Mouse (Mus musculus) hindbrain, embryonic 14.5 days (tissue): ENCODE measurements around the gene Acsl6. TPM values are rescaled to one million over a fixed set of nuclear protein-coding genes. Genes with fewer than 3 reads are reported as not detected.

Experiments used
- ATAC-seq: fragments of 200-750 bp; cut with Nextera tagmentation; 2 replicates; pipeline ENCODE4 v1.8.0; 2017; ENCODE audit warnings: moderate number of reproducible peaks, mild to moderate bottlenecking, moderate TSS enrichment, moderate library complexity; ENCODE audit not compliant: low FRiP score
- DNase-seq: peaks from one replicate; pipeline ENCODE4 v3.0.0-alpha.2; 2015; ENCODE audit warnings: low spot score
- H3K27ac ChIP-seq: fragments of 300-500 bp; sonication (generic); 2 replicates; pipeline ENCODE4 v1.5.1; 2014; ENCODE audit warnings: mild to moderate bottlenecking, moderate library complexity
- H3K27me3 ChIP-seq: fragments of 300-500 bp; sonication (generic); 2 replicates; pipeline ENCODE4 v1.6.1; 2014; ENCODE audit warnings: mild to moderate bottlenecking, low read length, mixed read lengths; ENCODE audit not compliant: control insufficient read depth, insufficient read depth
- H3K36me3 ChIP-seq: fragments of 300-500 bp; sonication (generic); replicated peaks from 2 replicates; pipeline ENCODE4 v1.6.1; 2014; ENCODE audit not compliant: control insufficient read depth, insufficient read depth
- H3K4me1 ChIP-seq: fragments of 300-500 bp; sonication (generic); replicated peaks from 2 replicates; pipeline ENCODE4 v1.6.1; 2014; ENCODE audit warnings: antibody characterized with exemption, low read length, mixed read lengths; ENCODE audit not compliant: control insufficient read depth, insufficient read depth
- H3K4me2 ChIP-seq: fragments of 300-500 bp; sonication (generic); replicated peaks from 2 replicates; pipeline ENCODE4 v1.6.1; 2014; ENCODE audit warnings: mild to moderate bottlenecking, moderate library complexity
- H3K4me3 ChIP-seq: fragments of 300-500 bp; sonication (generic); replicated peaks from 2 replicates; pipeline ENCODE4 v1.5.1; 2014; ENCODE audit warnings: mild to moderate bottlenecking, low read length
- H3K9ac ChIP-seq: fragments of 300-500 bp; sonication (generic); 2 replicates; pipeline ENCODE4 v1.6.1; 2014
- H3K9me3 ChIP-seq: fragments of 300-500 bp; sonication (generic); 2 replicates; pipeline ENCODE4 v1.6.1; 2016; ENCODE audit warnings: low read length; ENCODE audit not compliant: control insufficient read depth
- WGBS: fragments of 180-500 bp; shearing (Covaris S2); extraction: QIAGEN DNeasy Blood & Tissue Kit; methylation state at CpG from one replicate; pipeline ENCODE4 v1.1.7; 2014; 5-methylcytosine and 5-hydroxymethylcytosine counted together
- polyA plus RNA-seq: library from polyadenylated mRNA; unstranded; fragments of >200 nt; fragmentation: Nextera tagmentation; extraction: Ambion mirVana; gene quantifications from 2 replicates; pipeline ENCODE4 v1.2.1, GENCODE M21; 2014

Acsl6 gene
- polyA plus RNA-seq, 1 experiment from 2014 or later = 44.2 TPM

- Histone ChIP-seq H3K9ac (peak overlapping the region; percentile 92), H3K36me3 (no peaks in the 10 kb centered on the region), H3K27me3 (no peaks in the 10 kb centered on the region), H3K4me1 (peaks cover 14% of the 10 kb centered on the region), H3K9me3 (peaks cover under 1% of the 10 kb centered on the region; the same call in 1 of the 2 replicates), H3K4me2 (peak overlapping the region; percentile 68), H3K27ac (peak overlapping the region; percentile 94), H3K4me3 (peak overlapping the region; percentile 79)
- WGBS = 18% methylated on average over 6 of the region's 6 CpGs
- DNase-seq (peak; percentile 54), ATAC-seq (peak; percentile 18; the same call in 1 of the 2 replicates)
Measured at GRCm38 (mm10) chr11:54303076-54303727, 396 bp upstream of the Acsl6 start.

DNA sequence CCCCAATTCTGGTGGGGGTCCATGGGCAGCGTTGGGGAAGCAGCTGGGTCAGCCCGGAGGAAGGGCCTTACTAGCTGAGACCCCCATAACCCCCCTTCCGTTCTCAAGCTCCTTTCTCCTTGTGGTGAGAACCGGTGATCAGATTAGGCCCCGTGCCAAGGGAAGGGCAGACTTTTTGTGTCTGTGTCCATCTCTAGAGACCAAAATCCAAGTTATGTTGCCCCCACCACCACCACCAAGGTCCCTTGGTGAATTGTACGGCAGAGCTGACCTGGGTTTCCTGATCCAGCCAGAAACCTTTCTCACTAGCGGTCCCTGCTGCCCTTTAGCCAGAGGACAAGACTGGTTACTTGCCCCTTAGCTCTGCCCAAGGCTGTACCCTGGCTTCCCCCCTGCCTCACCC is 874 bp downstream of the Acsl6 start:
- DNase-seq (peak; percentile 61), ATAC-seq (peak; percentile 14; the same call in 1 of the 2 replicates)
- H3K36me3 ChIP-seq = no peaks in the 10 kb centered on the region
- H3K27me3 ChIP-seq = no peaks in the 10 kb centered on the region
- H3K27ac ChIP-seq = peak overlapping the region; percentile 94
- H3K4me2 ChIP-seq = peak overlapping the region; percentile 68
- H3K4me1 ChIP-seq = peaks cover 14% of the 10 kb centered on the region
- no peaks in the 10 kb centered on the region for H3K9me3 ChIP-seq
- H3K4me3 ChIP-seq = peak overlapping the region; percentile 79
- WGBS = 5% methylated on average over 7 of the region's 7 CpGs
- peak overlapping the region; percentile 92 for H3K9ac ChIP-seq

GRCm38 (mm10) chr11:54305331-54305730 is 1.7 kb downstream of the Acsl6 start:
- Histone ChIP-seq H3K4me3 (peak overlapping the region; percentile 79), H3K36me3 (no peaks in the 10 kb centered on the region), H3K4me2 (peak overlapping the region; percentile 68), H3K9me3 (no peaks in the 10 kb centered on the region), H3K27ac (peak overlapping the region; percentile 94; the same call in 1 of the 2 replicates), H3K4me1 (peaks cover 14% of the 10 kb centered on the region), H3K27me3 (no peaks in the 10 kb centered on the region), H3K9ac (peak overlapping the region; percentile 92)
- DNase-seq = no peak
- WGBS = 73% methylated on average over 3 of the region's 3 CpGs
- no peak for ATAC-seq

- no peak overlapping the region for H3K4me3 ChIP-seq
- H3K4me1 ChIP-seq = peaks cover 27% of the 10 kb centered on the region
- no peak overlapping the region for H3K9ac ChIP-seq
- DNase-seq (peak; percentile 59), ATAC-seq (no peak)
- H3K27me3 ChIP-seq = no peaks in the 10 kb centered on the region
- H3K36me3 ChIP-seq = no peaks in the 10 kb centered on the region
- H3K9me3 ChIP-seq = no peaks in the 10 kb centered on the region
- H3K27ac ChIP-seq = no peak overlapping the region
- WGBS = 80% methylated on average over 7 of the region's 7 CpGs
- H3K4me2 ChIP-seq = no peak overlapping the region
Measured at GRCm38 (mm10) chr11:54307139-54307816, 3.7 kb downstream of the Acsl6 start.

DNA sequence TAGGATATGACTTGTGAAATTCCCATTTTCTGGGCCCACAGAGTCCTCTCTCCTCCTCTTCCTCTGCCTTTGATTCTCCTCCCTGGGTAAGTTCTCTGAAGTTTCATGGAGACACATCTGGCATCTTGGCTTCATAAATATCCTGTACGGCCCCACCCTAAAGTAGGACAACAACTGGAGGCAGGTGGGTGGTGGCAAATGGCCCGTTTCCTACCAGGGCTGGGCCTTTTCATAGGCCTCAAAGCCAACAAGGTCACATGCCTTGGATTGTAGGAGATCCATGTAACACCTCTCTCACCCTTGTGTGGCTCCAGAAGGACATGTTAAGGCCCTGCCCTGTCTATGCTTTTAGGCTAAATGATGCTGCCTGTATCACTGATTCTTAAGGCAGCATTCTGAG is 7.0 kb downstream of the Acsl6 start:
- Histone ChIP-seq H3K4me3 (no peak overlapping the region), H3K27me3 (no peaks in the 10 kb centered on the region), H3K4me1 (peaks cover 48% of the 10 kb centered on the region), H3K9ac (no peak overlapping the region), H3K4me2 (no peak overlapping the region), H3K36me3 (no peaks in the 10 kb centered on the region), H3K27ac (no peak overlapping the region), H3K9me3 (no peaks in the 10 kb centered on the region)
- DNase-seq (no peak), ATAC-seq (no peak)
- WGBS = 81% methylated on average over 2 of the region's 2 CpGs

DNA sequence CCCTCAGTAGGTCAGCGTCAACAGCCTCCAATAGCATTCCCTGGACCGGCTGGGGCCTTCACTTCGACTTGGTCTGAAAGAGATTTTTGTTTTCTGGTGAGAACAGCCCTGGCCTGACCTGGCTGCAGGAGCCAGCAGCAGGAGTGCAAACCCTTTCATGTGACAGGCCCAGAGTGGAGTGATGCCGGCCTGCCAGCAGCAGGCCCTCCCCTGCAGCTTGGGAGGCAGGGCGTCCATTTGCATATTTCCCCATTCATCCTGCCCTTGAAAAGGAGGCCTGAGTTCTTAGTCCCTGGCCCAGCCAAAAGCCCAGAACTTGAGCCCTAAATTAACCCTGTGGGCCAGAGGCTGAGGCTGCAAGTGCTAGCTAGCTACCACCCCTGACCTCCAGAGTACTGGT is 8.4 kb downstream of the Acsl6 start:
- no peak overlapping the region for H3K4me2 ChIP-seq
- H3K9ac ChIP-seq = no peak overlapping the region
- no peaks in the 10 kb centered on the region for H3K27me3 ChIP-seq
- H3K36me3 ChIP-seq = no peaks in the 10 kb centered on the region
- DNase-seq (no peak), ATAC-seq (peak; percentile 71)
- H3K4me3 ChIP-seq = no peak overlapping the region
- WGBS = 9% methylated on average over 5 of the region's 5 CpGs
- no peaks in the 10 kb centered on the region for H3K9me3 ChIP-seq
- H3K4me1 ChIP-seq = peaks cover 41% of the 10 kb centered on the region
- H3K27ac ChIP-seq = peak overlapping the region; percentile 60

DNA sequence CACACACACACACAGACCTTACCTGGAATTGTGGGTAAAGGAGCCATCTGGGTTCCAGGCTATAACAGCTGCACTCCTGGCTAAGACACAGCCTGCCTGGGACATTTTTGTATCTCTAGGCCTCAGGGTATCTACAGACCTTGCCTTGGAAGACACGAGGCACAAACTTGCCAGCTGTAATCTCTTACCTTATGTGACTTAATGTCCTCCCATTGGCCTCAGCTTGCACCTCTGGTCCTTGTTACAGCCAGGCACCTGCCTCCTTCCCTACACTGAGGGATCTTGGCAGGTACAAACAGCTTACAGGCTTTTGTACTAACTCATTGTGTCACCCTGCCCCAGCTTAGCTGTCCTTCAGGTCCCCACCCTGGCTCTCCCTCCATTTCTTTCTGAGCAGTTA is 9.0 kb downstream of the Acsl6 start:
- WGBS = 17% methylated on average over 1 of the region's 1 CpGs
- ATAC-seq (no peak), DNase-seq (no peak)
- no peaks in the 10 kb centered on the region for H3K27me3 ChIP-seq
- no peaks in the 10 kb centered on the region for H3K36me3 ChIP-seq
- peaks cover 41% of the 10 kb centered on the region for H3K4me1 ChIP-seq
- no peak overlapping the region for H3K9ac ChIP-seq
- no peak overlapping the region for H3K4me2 ChIP-seq
- peak overlapping the region; percentile 60 for H3K27ac ChIP-seq
- no peak overlapping the region for H3K4me3 ChIP-seq
- no peaks in the 10 kb centered on the region for H3K9me3 ChIP-seq

- no peak overlapping the region for H3K4me3 ChIP-seq
- no peaks in the 10 kb centered on the region for H3K36me3 ChIP-seq
- no peaks in the 10 kb centered on the region for H3K9me3 ChIP-seq
- no peak overlapping the region for H3K9ac ChIP-seq
- H3K27me3 ChIP-seq = no peaks in the 10 kb centered on the region
- no peak overlapping the region for H3K27ac ChIP-seq
- 62% methylated on average over 7 of the region's 7 CpGs for WGBS
- no peak overlapping the region for H3K4me2 ChIP-seq
- H3K4me1 ChIP-seq = peaks cover 41% of the 10 kb centered on the region
- DNase-seq = no peak
- no peak for ATAC-seq
Measured at GRCm38 (mm10) chr11:54313391-54314360, 10.1 kb downstream of the Acsl6 start.

DNA sequence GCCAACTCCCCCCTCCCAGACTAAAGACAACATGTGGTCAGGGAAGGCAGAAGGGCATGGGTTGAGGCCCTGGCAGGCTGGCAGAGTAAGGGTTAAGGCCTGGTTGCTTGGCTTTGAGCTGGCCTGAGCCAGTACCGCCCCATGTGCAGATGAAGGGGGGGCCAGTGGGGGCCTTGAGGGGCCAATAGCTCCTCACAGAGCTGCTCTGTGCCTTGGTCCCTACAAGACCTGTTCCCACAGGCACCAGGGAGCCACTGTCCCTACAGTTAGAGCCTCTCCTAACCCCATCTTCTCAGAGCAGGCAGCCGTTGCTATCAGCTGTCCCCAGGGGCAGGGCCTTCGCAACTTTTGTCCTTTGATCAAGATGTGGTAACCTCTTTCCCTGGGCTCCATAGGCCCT is 11.1 kb downstream of the Acsl6 start:
- Histone ChIP-seq H3K27ac (no peak overlapping the region), H3K9ac (no peak overlapping the region), H3K36me3 (0 out of 2 replicates have a peak, but pooled peaks cover under 1% of the 10 kb centered on the region), H3K4me1 (peaks cover 41% of the 10 kb centered on the region), H3K9me3 (no peaks in the 10 kb centered on the region), H3K27me3 (no peaks in the 10 kb centered on the region), H3K4me2 (no peak overlapping the region), H3K4me3 (no peak overlapping the region)
- no peak for DNase-seq
- WGBS = 7% methylated on average over 3 of the region's 3 CpGs
- ATAC-seq = peak; percentile 60; the same call in 1 of the 2 replicates
